Mouse (Mus musculus) cerebellum, adult 18-20 months (tissue): ENCODE measurements around the gene Dctn3.
"Not testable (repeated sequence)": the region's sequence is repeated elsewhere in the genome, so short reads cannot be mapped to it uniquely, and the experiment has no call there.

Source experiments
- DNase-seq, 2 experiments: peaks; one replicate each; pipeline ENCODE4 v3.0.0; 2021

Gene Dctn3

DNA sequence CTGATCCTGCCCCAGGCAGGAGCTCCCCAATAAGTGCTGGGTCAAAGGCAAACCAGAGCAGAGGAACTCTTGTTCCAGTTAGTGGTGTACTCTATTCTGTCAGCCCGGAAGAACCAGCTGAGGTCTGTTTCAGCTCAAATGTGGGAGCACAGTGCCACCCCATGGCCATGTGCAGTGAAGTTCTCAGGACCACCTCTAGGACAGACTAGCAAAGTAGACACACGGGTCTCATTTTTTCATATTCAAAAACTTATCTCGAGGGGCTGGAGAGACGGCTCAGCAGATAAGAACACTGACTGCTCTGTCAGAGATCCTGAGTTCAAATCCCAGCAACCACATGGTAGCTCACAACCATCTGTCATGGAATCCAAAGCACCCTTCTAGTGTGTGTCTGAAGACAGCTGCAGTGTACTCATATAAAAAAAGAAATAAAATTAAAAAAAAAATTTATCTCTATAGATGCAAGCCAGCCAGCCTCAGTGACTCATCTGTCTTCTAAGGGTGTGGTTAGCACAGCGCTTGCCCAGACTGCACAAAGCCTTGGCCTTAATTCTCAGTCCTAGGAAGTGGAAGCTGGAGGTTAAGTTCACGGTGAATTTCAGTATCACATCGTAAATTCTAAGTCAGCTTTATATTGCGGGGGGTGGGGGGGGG lies 14.8 kb upstream of the Dctn3 start:
- peak; percentile 73 to 75 for DNase-seq

GRCm38 (mm10) chr4:41731052-41731765 lies 8.2 kb upstream of the Dctn3 start, which contains the start of gene Arid3c:
Arid3c (minus strand) TSS chr4:41731142.
- no peak for DNase-seq

DNA sequence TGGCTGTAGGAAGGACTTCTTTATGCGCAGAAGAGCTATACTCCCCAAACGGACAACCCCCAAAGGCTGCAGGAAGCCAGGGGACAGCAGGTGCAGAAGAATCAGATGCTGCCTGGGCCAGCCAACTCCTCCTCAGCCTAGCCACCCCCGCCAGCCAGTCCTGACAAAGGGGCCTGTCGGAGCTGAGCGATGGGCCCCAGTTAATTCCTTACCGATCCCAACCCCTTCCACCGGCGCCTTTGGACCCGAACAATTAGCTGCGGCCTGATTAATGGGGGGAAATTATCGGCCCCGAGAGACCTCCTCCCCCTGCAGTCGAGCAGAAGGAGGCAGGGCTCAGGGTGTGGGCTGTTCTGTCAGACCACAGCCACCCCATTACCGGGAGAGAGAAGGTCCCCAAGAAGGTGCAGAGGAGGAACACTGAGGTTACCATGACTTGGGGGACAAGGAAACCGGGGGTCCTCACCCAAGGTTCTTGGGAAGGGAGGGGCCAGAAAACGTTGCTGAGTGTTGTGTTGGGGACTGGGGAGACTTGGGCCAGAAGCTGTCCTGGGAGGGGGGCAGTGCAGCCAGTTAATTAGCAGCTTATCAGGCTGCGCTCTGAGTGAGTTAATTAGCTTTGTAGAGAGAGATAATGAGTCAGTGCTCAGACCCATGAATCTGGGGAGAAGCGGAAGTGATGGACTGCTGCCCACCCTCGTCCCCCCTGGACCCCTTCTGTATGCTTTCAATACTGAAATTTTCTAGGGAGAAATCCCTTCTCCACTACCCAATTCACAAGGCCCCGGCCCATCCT lies 4.1 kb upstream of the Dctn3 start:
- DNase-seq, result no peak

- DNase-seq, result no peak
Measured at GRCm38 (mm10) chr4:41716834-41717233, 6.1 kb downstream of the Dctn3 start.

- DNase-seq, result peak; percentile 61 to 64
Measured at GRCm38 (mm10) chr4:41715596-41715995, 7.4 kb downstream of the Dctn3 start.

GRCm38 (mm10) chr4:41715082-41715481 lies 7.9 kb downstream of the Dctn3 start:
- no peak for DNase-seq

- DNase-seq, result peak; percentile 79 to 86
Measured at GRCm38 (mm10) chr4:41714276-41714675, 8.7 kb downstream of the Dctn3 start.

- peak; percentile 80 to 92 for DNase-seq
Measured at GRCm38 (mm10) chr4:41713197-41714067, 9.5 kb downstream of the Dctn3 start, which contains the start of gene Rpp25l. Rpp25l (minus strand) TSS chr4:41713534.

- DNase-seq, result no peak
Measured at GRCm38 (mm10) chr4:41712421-41713196, 10.4 kb downstream of the Dctn3 start.

DNA sequence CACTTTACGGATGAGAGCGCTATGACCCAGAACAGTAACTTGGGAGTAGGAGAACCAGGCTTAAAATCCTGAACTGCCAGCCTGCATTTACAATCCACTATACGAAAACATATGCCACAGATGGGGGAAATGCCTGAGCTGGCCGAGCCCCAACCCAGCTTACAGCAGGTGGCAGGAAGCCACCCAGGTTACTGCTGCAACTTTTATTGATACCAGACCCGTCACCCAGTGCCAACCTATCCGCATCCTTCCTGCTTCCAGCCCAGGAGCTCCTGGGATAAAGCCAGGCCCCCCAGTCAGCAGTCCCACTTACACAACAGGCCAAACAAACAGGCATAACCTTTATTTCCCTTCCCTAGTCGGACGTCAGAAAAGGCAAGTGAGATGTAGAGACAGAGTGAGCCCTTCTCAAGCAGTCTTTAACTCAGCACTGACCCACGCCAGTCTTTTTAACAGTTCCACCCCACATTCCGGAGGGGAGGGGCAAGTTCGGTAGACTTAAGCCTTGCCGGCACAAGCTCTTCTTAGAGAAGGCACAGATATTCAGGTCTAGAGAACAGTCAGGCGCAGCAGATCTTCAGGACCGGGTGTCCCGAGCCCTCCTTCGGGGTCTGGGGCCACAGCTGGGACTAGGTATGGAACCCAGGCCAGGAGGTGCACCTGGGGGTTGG lies 11.1 kb downstream of the Dctn3 start:
- DNase-seq, result peak; percentile 57 to 68

DNA sequence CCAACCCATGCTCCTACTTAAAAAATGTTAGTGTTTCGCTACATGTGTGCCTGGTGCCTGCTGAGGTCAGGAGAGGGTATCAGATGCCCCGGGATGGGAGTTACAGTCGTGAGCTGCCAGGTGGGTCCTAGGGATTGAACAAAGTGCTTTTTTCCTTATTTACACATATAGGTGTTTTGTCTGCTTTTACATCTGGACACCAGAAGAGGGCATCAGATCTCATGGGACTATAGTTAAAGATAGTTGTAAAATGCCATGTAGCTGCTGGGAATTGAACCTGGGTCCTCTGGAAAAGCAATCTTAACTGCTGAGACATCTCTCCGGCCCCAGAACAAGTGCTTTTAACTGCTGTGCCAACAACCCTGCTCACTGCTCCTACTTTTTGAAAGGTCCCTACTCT lies 12.7 kb downstream of the Dctn3 start:
- no peak for DNase-seq

- DNase-seq, result peak; percentile 56 to 58
Measured at GRCm38 (mm10) chr4:41708192-41708745, 14.7 kb downstream of the Dctn3 start.

DNA sequence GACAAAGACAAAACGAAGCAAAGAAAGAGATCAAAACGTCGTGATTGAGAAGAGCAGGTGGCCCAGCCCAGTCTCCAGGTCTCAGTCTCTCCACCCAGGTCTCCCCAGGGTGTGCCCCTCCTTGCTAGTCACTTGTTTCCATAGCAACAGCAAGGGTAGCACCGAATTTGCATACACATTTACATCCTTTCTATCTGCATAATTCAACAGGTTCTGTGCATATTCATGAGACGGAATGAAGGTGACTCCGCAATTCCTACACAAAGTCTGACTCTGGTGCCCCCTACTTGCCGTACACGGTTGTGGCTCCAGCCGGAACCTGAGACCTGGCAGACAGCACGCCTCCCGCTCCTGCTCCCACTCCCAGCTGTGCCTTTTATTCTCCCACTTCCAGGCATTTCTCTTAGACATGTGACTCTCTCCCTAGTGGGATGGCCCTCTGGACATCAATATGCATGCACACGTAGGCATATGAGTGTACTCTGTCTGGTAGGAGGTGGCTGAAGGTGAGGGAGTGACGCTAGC lies 15.9 kb downstream of the Dctn3 start:
- DNase-seq, result peak; percentile 82 to 87

GRCm38 (mm10) chr4:41705922-41706754 lies 16.8 kb downstream of the Dctn3 start:
- no peak for DNase-seq

DNA sequence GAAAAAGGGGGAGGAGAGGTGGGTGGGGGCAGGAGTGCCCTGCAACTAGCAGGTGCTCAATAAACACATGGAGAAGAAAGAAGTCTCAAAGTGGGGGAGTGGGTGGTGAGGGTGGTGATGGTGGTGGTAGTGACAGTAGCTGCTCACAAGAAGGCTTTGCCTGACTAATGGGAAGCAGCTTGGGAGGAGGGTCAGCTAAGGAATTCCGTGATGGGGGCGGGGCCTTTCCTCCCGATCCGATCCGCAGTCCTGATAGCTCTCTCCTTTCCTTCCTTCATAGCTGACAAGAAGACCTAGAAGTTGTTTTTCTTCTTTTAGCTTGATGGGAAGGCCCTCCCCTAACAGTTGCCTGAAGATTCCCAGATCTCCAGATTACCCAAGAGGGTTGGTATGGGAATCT lies 18.3 kb downstream of the Dctn3 start:
- no peak for DNase-seq

DNA sequence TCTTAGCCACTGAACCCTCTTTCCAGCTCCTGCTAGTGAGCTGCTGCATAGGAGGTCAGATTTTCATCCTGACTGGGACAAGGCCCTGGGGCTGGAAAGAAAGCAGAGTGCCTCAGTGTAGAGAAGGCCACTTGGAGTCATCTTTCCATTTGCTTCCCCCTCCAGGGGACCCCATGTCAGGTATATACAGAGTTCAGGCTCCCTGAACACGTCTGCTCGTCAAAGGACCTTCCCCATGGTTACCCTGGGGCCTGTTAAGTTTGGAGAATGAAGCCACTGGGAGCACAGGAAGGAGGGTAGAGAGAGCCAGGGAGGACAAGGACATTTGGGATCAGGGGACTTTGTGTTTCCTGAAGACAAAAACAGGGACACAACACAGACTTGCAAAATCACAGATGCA lies 20.7 kb downstream of the Dctn3 start:
- not testable (repeated sequence) for DNase-seq

GRCm38 (mm10) chr4:41700224-41700623 lies 22.7 kb downstream of the Dctn3 start:
- not testable (repeated sequence) for DNase-seq

- not testable (repeated sequence) for DNase-seq
Measured at GRCm38 (mm10) chr4:41699783-41700182, 23.2 kb downstream of the Dctn3 start, which contains the start of gene Il11ra1. Il11ra1 (plus strand) TSS chr4:41699989.

GRCm38 (mm10) chr4:41698421-41699016 lies 24.5 kb downstream of the Dctn3 start:
- peak; percentile 67 to 79 for DNase-seq
